Mouse (Mus musculus) lung, embryonic 14.5 days (tissue): ENCODE measurements around the gene Fgfrl1. TPM values are rescaled to one million over a fixed set of nuclear protein-coding genes. Genes with fewer than 3 reads are reported as not detected.

Experiments
- ATAC-seq: fragments of 200-750 bp; cut with Nextera tagmentation; 2 replicates; pipeline ENCODE4 v1.8.0; 2017; ENCODE audit warnings: mild to moderate bottlenecking, moderate TSS enrichment, moderate library complexity; ENCODE audit not compliant: insufficient read depth
- DNase-seq: peaks from one replicate; pipeline ENCODE4 v3.0.0-alpha.2; 2015
- H3K27ac ChIP-seq: fragments of 300-500 bp; sonication (generic); 2 replicates; pipeline ENCODE4 v1.5.1; 2014; ENCODE audit warnings: low read depth, mild to moderate bottlenecking, moderate library complexity
- H3K27me3 ChIP-seq: fragments of 300-500 bp; sonication (generic); 2 replicates; pipeline ENCODE4 v1.6.1; 2014; ENCODE audit warnings: low read length, control low read depth; ENCODE audit not compliant: insufficient read depth
- H3K36me3 ChIP-seq: fragments of 300-500 bp; sonication (generic); 2 replicates; pipeline ENCODE4 v1.6.1; 2014; ENCODE audit warnings: control low read depth; ENCODE audit not compliant: insufficient read depth
- H3K4me1 ChIP-seq: fragments of 300-500 bp; sonication (generic); 2 replicates; pipeline ENCODE4 v1.6.1; 2014; ENCODE audit warnings: antibody characterized with exemption, control low read depth; ENCODE audit not compliant: insufficient read depth
- H3K4me2 ChIP-seq: fragments of 300-500 bp; sonication (generic); 2 replicates; pipeline ENCODE4 v1.6.1; 2014; ENCODE audit warnings: mild to moderate bottlenecking
- H3K4me3 ChIP-seq: fragments of 300-500 bp; sonication (generic); 2 replicates; pipeline ENCODE4 v1.5.1; 2014; ENCODE audit warnings: low read depth, low read length
- H3K9ac ChIP-seq: fragments of 300-500 bp; sonication (generic); 2 replicates; pipeline ENCODE4 v1.6.1; 2014
- H3K9me3 ChIP-seq: fragments of 300-500 bp; sonication (generic); 2 replicates; pipeline ENCODE4 v1.6.1; 2016; ENCODE audit warnings: low read depth, low read length, control low read depth
- CTCF ChIP-seq: IDR thresholded peaks from 2 replicates; pipeline ENCODE4 v1.5.1; 2016; ENCODE audit warnings: antibody characterized with exemption, low read depth
- WGBS: fragments of 180-500 bp; shearing (Covaris S2); extraction: QIAGEN DNeasy Blood & Tissue Kit; methylation state at CpG from one replicate; pipeline ENCODE4 v1.1.7; 2014; 5-methylcytosine and 5-hydroxymethylcytosine counted together
- polyA plus RNA-seq: library from polyadenylated mRNA; unstranded; fragments of >200 nt; fragmentation: Nextera tagmentation; extraction: Ambion mirVana; gene quantifications from 2 replicates; pipeline ENCODE4 v1.2.1, GENCODE M21; 2014

Fgfrl1 gene
- polyA plus RNA-seq, 1 experiment from 2014 or later, result 47.5 TPM

- Histone ChIP-seq H3K27me3 (no peaks in the 10 kb centered on the region), H3K9me3 (no peaks in the 10 kb centered on the region), H3K4me3 (no peak overlapping the region), H3K27ac (no peak overlapping the region), H3K4me2 (no peak overlapping the region), H3K4me1 (no peaks in the 10 kb centered on the region), H3K36me3 (peaks cover 87% of the 10 kb centered on the region), H3K9ac (no peak overlapping the region)
- TF ChIP-seq CTCF, result no peak
- ATAC-seq (no peak), DNase-seq (no peak)
- 92% methylated on average over 7 of the region's 7 CpGs for WGBS
These were observed 41.8 kb upstream of the Fgfrl1 start for GRCm38 (mm10) chr5:108650341-108650740.

- no peak for TF ChIP-seq CTCF
- H3K36me3 ChIP-seq, result peaks cover 88% of the 10 kb centered on the region
- no peaks in the 10 kb centered on the region for H3K9me3 ChIP-seq
- H3K4me1 ChIP-seq, result no peaks in the 10 kb centered on the region
- H3K27me3 ChIP-seq, result no peaks in the 10 kb centered on the region
- 75% methylated on average over 5 of the region's 5 CpGs for WGBS
- no peak overlapping the region for H3K4me2 ChIP-seq
- no peak overlapping the region for H3K4me3 ChIP-seq
- H3K9ac ChIP-seq, result no peak overlapping the region
- DNase-seq (no peak), ATAC-seq (no peak)
- no peak overlapping the region for H3K27ac ChIP-seq
These were observed 41.0 kb upstream of the Fgfrl1 start for GRCm38 (mm10) chr5:108651136-108651720.

- Histone ChIP-seq H3K4me1 (no peaks in the 10 kb centered on the region), H3K4me2 (no peak overlapping the region), H3K4me3 (no peak overlapping the region), H3K9ac (no peak overlapping the region), H3K9me3 (no peaks in the 10 kb centered on the region), H3K27ac (no peak overlapping the region), H3K36me3 (peaks cover 87% of the 10 kb centered on the region), H3K27me3 (no peaks in the 10 kb centered on the region)
- ATAC-seq (peak; percentile 47; the same call in 1 of the 2 replicates), DNase-seq (peak; percentile 81)
- 39% methylated on average over 1 of the region's 1 CpGs for WGBS
- peak; percentile 76 for TF ChIP-seq CTCF
These were observed 40.4 kb upstream of the Fgfrl1 start for GRCm38 (mm10) chr5:108651823-108652222.

GRCm38 (mm10) chr5:108653341-108653740 is 38.8 kb upstream of the Fgfrl1 start:
- no peak overlapping the region for H3K9ac ChIP-seq
- no peaks in the 10 kb centered on the region for H3K4me1 ChIP-seq
- peaks cover 91% of the 10 kb centered on the region for H3K36me3 ChIP-seq
- ATAC-seq (no peak), DNase-seq (no peak)
- no peaks in the 10 kb centered on the region for H3K27me3 ChIP-seq
- no peak for TF ChIP-seq CTCF
- no peaks in the 10 kb centered on the region for H3K9me3 ChIP-seq
- no peak overlapping the region for H3K27ac ChIP-seq
- no peak overlapping the region for H3K4me2 ChIP-seq
- WGBS, result 87% methylated on average over 6 of the region's 6 CpGs
- H3K4me3 ChIP-seq, result no peak overlapping the region

GRCm38 (mm10) chr5:108654444-108654990 is 37.7 kb upstream of the Fgfrl1 start:
- WGBS, result 92% methylated on average over 10 of the region's 10 CpGs
- no peak for DNase-seq
- H3K4me2 ChIP-seq, result no peak overlapping the region
- no peak for ATAC-seq
- no peak overlapping the region for H3K27ac ChIP-seq
- no peaks in the 10 kb centered on the region for H3K27me3 ChIP-seq
- peaks cover 80% of the 10 kb centered on the region for H3K36me3 ChIP-seq
- no peaks in the 10 kb centered on the region for H3K4me1 ChIP-seq
- H3K4me3 ChIP-seq, result no peak overlapping the region
- H3K9ac ChIP-seq, result no peak overlapping the region
- H3K9me3 ChIP-seq, result no peaks in the 10 kb centered on the region
- no peak for TF ChIP-seq CTCF

GRCm38 (mm10) chr5:108655381-108655780 is 36.8 kb upstream of the Fgfrl1 start:
- 92% methylated on average over 9 of the region's 9 CpGs for WGBS
- no peak for TF ChIP-seq CTCF
- no peak for DNase-seq

GRCm38 (mm10) chr5:108655891-108656650 is 36.1 kb upstream of the Fgfrl1 start:
- H3K4me3 ChIP-seq, result no peak overlapping the region
- 89% methylated on average over 15 of the region's 15 CpGs for WGBS
- no peak for TF ChIP-seq CTCF

More at GRCm38 (mm10) chr5:108655381-108655780, 36.8 kb upstream of the Fgfrl1 start:
- Histone ChIP-seq H3K4me2 (no peak overlapping the region), H3K9me3 (no peaks in the 10 kb centered on the region), H3K36me3 (peaks cover 72% of the 10 kb centered on the region), H3K4me3 (no peak overlapping the region), H3K27me3 (no peaks in the 10 kb centered on the region), H3K9ac (no peak overlapping the region), H3K27ac (no peak overlapping the region), H3K4me1 (no peaks in the 10 kb centered on the region)
- no peak for ATAC-seq

More at GRCm38 (mm10) chr5:108655891-108656650, 36.1 kb upstream of the Fgfrl1 start:
- no peak for DNase-seq
- no peak overlapping the region for H3K27ac ChIP-seq
- peaks cover 65% of the 10 kb centered on the region for H3K36me3 ChIP-seq
- H3K27me3 ChIP-seq, result no peaks in the 10 kb centered on the region
- no peak overlapping the region for H3K9ac ChIP-seq
- no peaks in the 10 kb centered on the region for H3K9me3 ChIP-seq
- ATAC-seq, result no peak
- no peaks in the 10 kb centered on the region for H3K4me1 ChIP-seq
- no peak overlapping the region for H3K4me2 ChIP-seq
